Mouse (Mus musculus) CD4-positive helper T cell, adult 2 months (primary cell): Measurements from ENCODE around the gene Tdrd9.
A peak's percentile ranks its signal among the peaks of the same experiment; 100 is the strongest.

Experiments used
- DNase-seq: peaks from one replicate; pipeline ENCODE4 v3.0.0-alpha.2; 2012; ENCODE audit warnings: low read depth, missing footprints, low spot score

Gene Tdrd9

GRCm38 (mm10) chr12:111958101-111958865 lies 13.1 kb upstream of the Tdrd9 start:
- DNase-seq, result peak; percentile 65

- DNase-seq, result no peak
These were observed 8.0 kb upstream of the Tdrd9 start for GRCm38 (mm10) chr12:111963339-111963738.

GRCm38 (mm10) chr12:111966683-111967173 lies 4.6 kb upstream of the Tdrd9 start, which contains the start of gene Atp5mpl:
Atp5mpl (minus strand) TSS chr12:111966977.
- DNase-seq, result peak; percentile 96

GRCm38 (mm10) chr12:111970085-111970484 lies 1.3 kb upstream of the Tdrd9 start:
- no peak for DNase-seq

- DNase-seq, result no peak
These were observed 1.1 kb downstream of the Tdrd9 start for GRCm38 (mm10) chr12:111972504-111972903.

- no peak for DNase-seq
These were observed 3.2 kb downstream of the Tdrd9 start for GRCm38 (mm10) chr12:111974578-111974977.

GRCm38 (mm10) chr12:111977138-111977537 lies 5.8 kb downstream of the Tdrd9 start:
- DNase-seq, result no peak

GRCm38 (mm10) chr12:111978274-111978673 lies 6.9 kb downstream of the Tdrd9 start:
- no peak for DNase-seq

GRCm38 (mm10) chr12:111980887-111981367 lies 9.6 kb downstream of the Tdrd9 start, which contains the start of gene Rd3l:
Rd3l (minus strand) TSS chr12:111981317.
- DNase-seq, result no peak

- no peak for DNase-seq
These were observed 10.5 kb downstream of the Tdrd9 start for GRCm38 (mm10) chr12:111981831-111982230.

GRCm38 (mm10) chr12:111983165-111983564 lies 11.8 kb downstream of the Tdrd9 start:
- DNase-seq, result no peak

GRCm38 (mm10) chr12:111986756-111987155 lies 15.4 kb downstream of the Tdrd9 start:
- DNase-seq, result no peak

GRCm38 (mm10) chr12:111992626-111993025 lies 21.3 kb downstream of the Tdrd9 start:
- no peak for DNase-seq

GRCm38 (mm10) chr12:111995161-111995560 lies 23.8 kb downstream of the Tdrd9 start:
- DNase-seq, result no peak

- no peak for DNase-seq
These were observed 28.4 kb downstream of the Tdrd9 start for GRCm38 (mm10) chr12:111999735-112000134.

- peak; percentile 34 for DNase-seq
These were observed 29.9 kb downstream of the Tdrd9 start for GRCm38 (mm10) chr12:112001223-112001622.

GRCm38 (mm10) chr12:112012511-112013270 lies 41.3 kb downstream of the Tdrd9 start:
- DNase-seq, result no peak

- no peak for DNase-seq
These were observed 42.0 kb downstream of the Tdrd9 start for GRCm38 (mm10) chr12:112013271-112013801.

- no peak for DNase-seq
These were observed 45.0 kb downstream of the Tdrd9 start for GRCm38 (mm10) chr12:112016346-112016745.

GRCm38 (mm10) chr12:112023306-112023705 lies 51.9 kb downstream of the Tdrd9 start:
- DNase-seq, result no peak

GRCm38 (mm10) chr12:112024581-112025310 lies 53.4 kb downstream of the Tdrd9 start:
- DNase-seq, result no peak
